Mouse (Mus musculus) WW6 (cell line): Measurements from ENCODE around the gene Sft2d1.
"Not testable (repeated sequence)": the region's sequence is repeated elsewhere in the genome, so short reads cannot be mapped to it uniquely, and the experiment has no call there.

ENCODE experiments used
- DNase-seq: peaks from one replicate; pipeline ENCODE4 v3.0.0-alpha.2; 2013; ENCODE audit warnings: low read depth, low spot score

Gene Sft2d1

GRCm38 (mm10) chr17:8310838-8311614, at the start of gene Sft2d1:
Gene Sft2d1, plus strand, starts transcription at chr17:8311102.
- DNase-seq = peak; percentile 78

- not testable (repeated sequence) for DNase-seq
Observed at GRCm38 (mm10) chr17:8264638-8265037, 46.3 kb upstream of the Sft2d1 start.

GRCm38 (mm10) chr17:8272054-8272749, 38.7 kb upstream of the Sft2d1 start:
- no peak for DNase-seq

- DNase-seq = no peak
Observed at GRCm38 (mm10) chr17:8272951-8273350, 38.0 kb upstream of the Sft2d1 start.

GRCm38 (mm10) chr17:8276071-8276470, 34.8 kb upstream of the Sft2d1 start:
- DNase-seq = no peak

GRCm38 (mm10) chr17:8276680-8277079, 34.2 kb upstream of the Sft2d1 start:
- no peak for DNase-seq

GRCm38 (mm10) chr17:8277266-8277665, 33.6 kb upstream of the Sft2d1 start:
- DNase-seq = no peak

- no peak for DNase-seq
Observed at GRCm38 (mm10) chr17:8278356-8278755, 32.5 kb upstream of the Sft2d1 start.

- DNase-seq = peak; percentile 49
Observed at GRCm38 (mm10) chr17:8282821-8283525, 27.9 kb upstream of the Sft2d1 start, which contains the start of gene Mpc1. Gene Mpc1, plus strand, starts transcription at chr17:8282904.

- peak; percentile 87 for DNase-seq
Observed at GRCm38 (mm10) chr17:8283526-8284253, 27.2 kb upstream of the Sft2d1 start.

- DNase-seq = no peak
Observed at GRCm38 (mm10) chr17:8284254-8284661, 26.6 kb upstream of the Sft2d1 start.

GRCm38 (mm10) chr17:8285056-8285455, 25.8 kb upstream of the Sft2d1 start:
- DNase-seq = no peak

GRCm38 (mm10) chr17:8286987-8287386, 23.9 kb upstream of the Sft2d1 start:
- no peak for DNase-seq

GRCm38 (mm10) chr17:8289993-8290679, 20.8 kb upstream of the Sft2d1 start:
- DNase-seq = no peak

GRCm38 (mm10) chr17:8290736-8291135, 20.2 kb upstream of the Sft2d1 start:
- DNase-seq = no peak

GRCm38 (mm10) chr17:8295825-8296224, 15.1 kb upstream of the Sft2d1 start:
- no peak for DNase-seq

GRCm38 (mm10) chr17:8296313-8296844, 14.5 kb upstream of the Sft2d1 start:
- DNase-seq = no peak

GRCm38 (mm10) chr17:8297746-8298145, 13.2 kb upstream of the Sft2d1 start:
- no peak for DNase-seq

- no peak for DNase-seq
Observed at GRCm38 (mm10) chr17:8298281-8298680, 12.6 kb upstream of the Sft2d1 start.

GRCm38 (mm10) chr17:8299524-8299923, 11.4 kb upstream of the Sft2d1 start:
- no peak for DNase-seq

GRCm38 (mm10) chr17:8301515-8301914, 9.4 kb upstream of the Sft2d1 start:
- no peak for DNase-seq
